Mouse (Mus musculus) ES-E14 (cell line): ENCODE results near the gene Sirt5. TPM values are rescaled to one million over a fixed set of nuclear protein-coding genes. Genes with fewer than 3 reads are reported as not detected.

ENCODE experiments used
- DNase-seq: peaks from one replicate; pipeline ENCODE4 v3.0.0-alpha.2; 2013; ENCODE audit warnings: low read depth, low spot score
- H3K27ac ChIP-seq: 2 replicates; pipeline ENCODE4 v1.5.1; 2012; ENCODE audit warnings: low read depth, mild to moderate bottlenecking, low read length, moderate library complexity, mixed read lengths; ENCODE audit not compliant: poor library complexity, insufficient read depth, severe bottlenecking
- H3K36me3 ChIP-seq: 2 replicates; pipeline ENCODE4 v1.6.1; 2012; ENCODE audit warnings: mild to moderate bottlenecking, low read length, moderate library complexity, mixed read lengths; ENCODE audit not compliant: control insufficient read depth, poor library complexity, insufficient read depth, severe bottlenecking
- H3K4me1 ChIP-seq, 2 experiments: fragments of 150-350 bp in 1 of 2; sonication (generic) in 1 of 2; 2 replicates each; pipeline ENCODE4 v1.6.1; 2012; ENCODE audit warnings: low read length in 2 of 2, mild to moderate bottlenecking in 1 of 2, mixed read lengths in 1 of 2; ENCODE audit not compliant: control insufficient read depth in 2 of 2, insufficient read depth in 2 of 2, poor library complexity in 1 of 2
- H3K4me3 ChIP-seq, 2 experiments: fragments of 150-350 bp in 1 of 2; sonication (generic) in 1 of 2; 2 replicates each; pipeline ENCODE4 v1.5.1; 2012; ENCODE audit warnings: low read length in 2 of 2, low read depth in 1 of 2, mild to moderate bottlenecking in 1 of 2, mixed read lengths in 1 of 2; ENCODE audit not compliant: insufficient read depth in 1 of 2, poor library complexity in 1 of 2, severe bottlenecking in 1 of 2
- H3K9ac ChIP-seq: 2 replicates; pipeline ENCODE4 v1.6.1; 2012; ENCODE audit warnings: low read depth, mild to moderate bottlenecking, low read length, mixed read lengths; ENCODE audit not compliant: poor library complexity, insufficient read depth, severe bottlenecking
- H3K9me3 ChIP-seq: fragments of 150-350 bp; sonication (generic); 2 replicates; pipeline ENCODE4 v1.6.1; 2012; ENCODE audit warnings: low read depth, mild to moderate bottlenecking, low read length; ENCODE audit not compliant: control insufficient read depth, insufficient read depth
- CHD2 ChIP-seq: IDR thresholded peaks from 2 replicates; pipeline ENCODE4 v1.6.1; 2014; ENCODE audit warnings: mild to moderate bottlenecking, low read depth, low read length, inconsistent platforms
- HCFC1 ChIP-seq: IDR thresholded peaks from 2 replicates; pipeline ENCODE4 v1.6.1; 2012; ENCODE audit warnings: low read length, inconsistent platforms, borderline replicate concordance; ENCODE audit not compliant: insufficient read depth
- MAFK ChIP-seq: IDR thresholded peaks from 2 replicates; pipeline ENCODE4 v1.6.1; 2014; ENCODE audit warnings: mild to moderate bottlenecking, low read depth, low read length, inconsistent platforms; ENCODE audit not compliant: insufficient read depth
- ZC3H11A ChIP-seq: IDR thresholded peaks from 2 replicates; pipeline ENCODE4 v1.6.1; 2012; ENCODE audit warnings: low read depth, mild to moderate bottlenecking, inconsistent platforms, low read length, borderline replicate concordance
- ZNF384 ChIP-seq: IDR thresholded peaks from 2 replicates; pipeline ENCODE4 v1.6.1; 2012; ENCODE audit warnings: low read depth, low read length, inconsistent platforms
- in situ Hi-C, 2 experiments: fragments of 600-800 bp; cut with MboI; formaldehyde crosslinking; loops; one replicate each; pipeline ENCODE4 v1.15.1; 2025; ENCODE audit warnings: low sequenced_read_pairs in 2 of 2, inconsistent platforms in 1 of 2; ENCODE audit not compliant: unreplicated experiment in 2 of 2
- total RNA-seq: library from RNA; depleted of rRNA; stranded (reverse); fragments of 300-350 nt; gene quantifications from 2 replicates; pipeline ENCODE4 v1.2.3, GENCODE M21; 2012

Gene Sirt5
- total RNA-seq, 1 experiment: 8.6 TPM

DNA sequence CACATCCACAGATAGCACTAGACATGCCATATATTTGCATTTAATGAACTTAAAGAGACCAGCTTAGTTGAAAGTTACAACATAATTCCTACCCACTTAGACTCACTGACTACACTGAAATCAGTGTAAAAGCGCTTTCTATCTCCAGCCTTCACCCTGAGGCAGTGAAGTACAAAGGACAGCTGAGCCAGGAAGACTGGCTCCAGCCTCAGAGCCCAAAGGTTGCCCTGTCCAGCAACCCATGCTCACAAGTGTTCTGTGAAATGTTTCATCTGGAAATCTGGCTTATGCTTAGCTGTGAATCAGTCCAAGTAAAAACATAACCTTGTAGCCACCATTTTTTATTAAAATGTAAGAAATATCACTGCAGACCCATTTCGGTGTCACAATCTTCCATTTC, 48.3 kb downstream of the Sirt5 start:
- Histone ChIP-seq H3K4me3 (no peak overlapping the region), H3K9me3 (no peaks in the 10 kb centered on the region), H3K36me3 (peaks cover 4% of the 10 kb centered on the region; the same call in 1 of the 2 replicates), H3K4me1 (no peaks in the 10 kb centered on the region), H3K27ac (no peak overlapping the region), H3K9ac (no peak overlapping the region)
- TF ChIP-seq HCFC1 (no peak), ZC3H11A (no peak), MAFK (no peak), CHD2 (no peak), ZNF384 (no peak)
- in situ Hi-C loops: no loop called here
- DNase-seq: no peak

DNA sequence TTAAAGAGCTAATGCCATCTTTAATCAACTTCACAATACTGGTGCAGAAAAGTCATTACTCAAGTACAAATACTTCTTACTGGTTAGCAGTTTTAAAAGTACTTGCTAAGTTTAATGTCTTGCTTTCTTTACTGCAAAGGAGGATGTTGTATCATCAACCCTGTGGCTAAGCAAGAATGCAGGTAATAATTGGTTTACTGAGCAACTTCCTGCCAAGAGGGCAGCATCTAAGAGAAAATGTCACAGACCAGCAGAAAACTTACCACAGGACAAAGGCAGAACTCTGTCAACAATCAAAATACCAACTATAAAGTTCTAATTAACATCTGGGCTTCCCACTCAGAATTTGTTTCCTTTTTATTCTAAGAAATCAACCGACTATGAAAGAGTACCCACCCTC, 50.0 kb downstream of the Sirt5 start:
- H3K4me3 ChIP-seq: no peak overlapping the region
- H3K36me3 ChIP-seq: peaks cover 6% of the 10 kb centered on the region; the same call in 1 of the 2 replicates
- no peak for DNase-seq
- no peak overlapping the region for H3K27ac ChIP-seq
- no peak overlapping the region for H3K9ac ChIP-seq
- H3K9me3 ChIP-seq: no peaks in the 10 kb centered on the region
- TF ChIP-seq ZC3H11A: no peak
- TF ChIP-seq MAFK: no peak
- TF ChIP-seq CHD2: no peak
- TF ChIP-seq ZNF384: no peak
- no peak for TF ChIP-seq HCFC1
- H3K4me1 ChIP-seq: no peaks in the 10 kb centered on the region
- in situ Hi-C loops: no loop called here

DNA sequence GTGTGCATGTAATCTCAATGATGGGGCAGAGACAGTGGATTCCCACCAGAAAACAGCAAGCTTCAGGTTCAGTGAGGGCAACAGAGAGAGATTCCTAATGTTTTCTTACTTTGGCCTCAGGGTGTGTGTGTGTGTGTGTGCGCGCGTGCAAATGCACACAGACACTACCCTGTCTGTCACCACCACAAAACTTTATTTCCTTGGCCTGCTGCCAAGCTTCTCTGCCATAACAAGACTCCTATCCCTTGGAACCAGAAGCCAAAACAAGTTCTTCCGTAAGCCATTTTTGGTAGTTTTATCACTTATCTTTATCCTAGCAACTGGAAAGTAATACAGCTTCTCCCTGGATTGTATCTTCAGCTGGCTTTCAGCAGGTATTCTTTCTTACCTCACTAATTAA, 63.1 kb downstream of the Sirt5 start:
- in situ Hi-C loops: no loop called here
- Histone ChIP-seq H3K4me3 (no peak overlapping the region), H3K9me3 (no peaks in the 10 kb centered on the region), H3K36me3 (no peaks in the 10 kb centered on the region), H3K9ac (no peak overlapping the region), H3K4me1 (no peaks in the 10 kb centered on the region), H3K27ac (no peak overlapping the region)
- no peak for DNase-seq
- no peak for TF ChIP-seq CHD2
- no peak for TF ChIP-seq HCFC1
- no peak for TF ChIP-seq ZNF384

DNA sequence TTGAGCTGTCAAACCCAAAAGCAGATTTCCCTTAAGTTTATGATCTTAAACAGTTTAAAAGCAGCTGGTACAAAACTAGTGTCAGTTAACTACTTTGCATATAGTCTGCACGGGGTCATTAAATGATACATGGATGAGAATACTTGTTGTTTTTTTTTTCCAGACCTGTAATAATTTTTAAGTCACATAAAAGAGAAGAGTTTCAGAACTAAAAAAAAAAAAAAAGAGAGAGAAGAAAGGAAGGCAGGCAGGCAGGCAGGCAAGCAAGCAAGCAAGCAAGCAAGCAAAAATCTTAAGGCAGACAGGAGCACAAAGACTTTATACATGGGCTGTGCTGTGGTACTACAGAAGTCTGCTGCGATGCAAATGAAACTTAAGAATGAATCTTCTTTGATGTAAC, 68.1 kb downstream of the Sirt5 start:
- Histone ChIP-seq H3K27ac (no peak overlapping the region), H3K9ac (no peak overlapping the region), H3K4me1 (no peaks in the 10 kb centered on the region), H3K9me3 (no peaks in the 10 kb centered on the region), H3K36me3 (no peaks in the 10 kb centered on the region), H3K4me3 (no peak overlapping the region)
- TF ChIP-seq MAFK (no peak), ZC3H11A (no peak), ZNF384 (no peak), CHD2 (no peak), HCFC1 (no peak)
- DNase-seq: no peak
- in situ Hi-C loops: no loop called here

DNA sequence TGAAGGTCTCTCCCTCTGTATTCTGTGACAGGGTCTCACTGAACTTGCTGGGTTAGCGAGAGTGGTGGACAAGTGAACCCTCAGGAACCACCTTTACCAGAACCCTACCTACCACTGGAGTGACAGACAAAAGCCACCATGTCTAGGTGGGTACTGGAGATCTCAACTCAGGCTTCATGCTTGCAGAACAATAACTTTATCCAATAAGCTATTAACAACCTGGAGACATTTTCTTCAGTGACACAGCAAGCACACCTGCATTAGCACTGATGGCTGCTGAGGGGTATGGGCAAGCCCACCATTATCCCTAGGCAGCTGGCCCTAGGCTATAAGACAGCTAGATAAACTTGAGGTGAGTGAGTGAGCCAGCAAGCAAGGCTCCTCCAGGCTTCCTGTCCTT, 75.1 kb downstream of the Sirt5 start:
- Histone ChIP-seq H3K9ac (no peak overlapping the region), H3K9me3 (no peaks in the 10 kb centered on the region), H3K36me3 (no peaks in the 10 kb centered on the region), H3K27ac (no peak overlapping the region), H3K4me1 (peaks cover 0 to 4% of the 10 kb centered on the region in 2 experiments; a peak in 1 of 4 replicates), H3K4me3 (no peak overlapping the region)
- TF ChIP-seq ZC3H11A: no peak
- no peak for TF ChIP-seq CHD2
- no peak for TF ChIP-seq HCFC1
- TF ChIP-seq MAFK: no peak
- no peak for TF ChIP-seq ZNF384
- in situ Hi-C loops: no loop called here
- no peak for DNase-seq
